Mouse (Mus musculus): ENCODE results near the gene Pde11a. TPM values are rescaled to one million over a fixed set of nuclear protein-coding genes. Genes with fewer than 3 reads are reported as not detected.
A peak's percentile ranks its signal among the peaks of the same experiment; 100 is the strongest.

Pde11a gene
- total RNA-seq, 1 experiment, result 0.27 TPM

DNA sequence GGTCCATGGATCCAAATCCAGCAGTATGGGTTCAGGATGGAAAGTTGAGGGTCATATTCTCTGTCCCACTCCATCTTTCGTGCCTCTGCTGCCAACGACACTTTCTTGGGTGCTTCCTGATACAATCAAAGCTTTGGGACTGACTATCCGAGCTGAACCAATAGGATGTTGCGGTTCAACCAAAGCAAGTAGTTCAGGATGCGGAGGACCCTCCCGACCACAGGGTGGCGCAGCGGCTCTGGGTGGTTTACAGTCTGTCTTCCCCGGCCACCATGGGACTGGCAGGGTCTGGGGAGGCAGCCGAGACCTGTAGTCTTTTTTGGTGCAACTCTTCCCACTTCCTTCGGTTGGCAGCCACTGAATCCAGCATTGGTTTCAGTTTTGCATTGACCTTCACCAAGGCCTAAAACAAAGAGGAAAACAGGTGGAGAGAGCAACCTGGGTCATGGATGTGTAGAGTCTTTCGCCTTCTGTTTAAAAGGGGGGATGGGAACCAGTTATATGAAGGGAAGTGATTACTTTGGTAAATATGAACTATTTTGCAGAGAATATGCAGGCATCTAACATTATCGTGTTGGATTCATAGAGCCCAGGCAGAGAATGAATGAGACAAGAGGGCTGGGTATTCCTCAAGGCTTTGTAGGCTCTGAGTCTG, 347.6 kb downstream of the Pde11a start:
- no peak for TF ChIP-seq MAFK (IDR thresholded peaks at IDR 0.05; ENCODE audit: insufficient read depth, low read depth, low read length)
- TF ChIP-seq CHD2 (IDR thresholded peaks at IDR 0.05; ENCODE audit: low read depth, low read length), result no peak
- no peak for TF ChIP-seq HCFC1 (IDR thresholded peaks at IDR 0.05; ENCODE audit: borderline replicate concordance, insufficient read depth, low read length)
- TF ChIP-seq ZC3H11A (IDR thresholded peaks at IDR 0.05; ENCODE audit: borderline replicate concordance, low read depth, low read length), result peak; percentile 61; the same call in 1 of the 2 replicates
- TF ChIP-seq ZNF384 (IDR thresholded peaks at IDR 0.05; ENCODE audit: low read depth, low read length), result 0 out of 2 replicates have a peak, but pooled peaks have one; percentile 15
- in situ Hi-C loops (cut with MboI; ENCODE audit: low sequenced_read_pairs in 2 of 2, unreplicated experiment in 2 of 2), result no loop called here
- no peaks in the 10 kb centered on the region for H3K36me3 ChIP-seq (ENCODE audit: control insufficient read depth, insufficient read depth, low read length, poor library complexity, severe bottlenecking)
- no peak overlapping the region; the same call in 1 of the 2 replicates for H3K27ac ChIP-seq (ENCODE audit: insufficient read depth, low read depth, low read length, poor library complexity, severe bottlenecking)
- no peak overlapping the region for H3K9ac ChIP-seq (ENCODE audit: insufficient read depth, low read depth, low read length, poor library complexity, severe bottlenecking)
- peaks cover 12 to 15% of the 10 kb centered on the region in 2 experiments; a peak in 3 of 4 replicates for H3K4me1 ChIP-seq (ENCODE audit: control insufficient read depth in 2 of 2, insufficient read depth in 2 of 2, low read length in 2 of 2, poor library complexity in 1 of 2)
- no peaks in the 10 kb centered on the region for H3K9me3 ChIP-seq (ENCODE audit: control insufficient read depth, insufficient read depth, low read depth, low read length)
- peak; percentile 83 for DNase-seq (ENCODE audit: low read depth, low spot score)
- peak overlapping the region in 1 of 2 experiments; percentile 53; a peak in 2 of 4 replicates for H3K4me3 ChIP-seq (ENCODE audit: insufficient read depth in 1 of 2, low read depth in 1 of 2, low read length in 2 of 2, poor library complexity in 1 of 2, severe bottlenecking in 1 of 2)

- H3K36me3 ChIP-seq (ENCODE audit: control insufficient read depth, insufficient read depth, low read length, poor library complexity, severe bottlenecking), result no peaks in the 10 kb centered on the region
- H3K4me1 ChIP-seq (ENCODE audit: control insufficient read depth in 2 of 2, insufficient read depth in 2 of 2, low read length in 2 of 2, poor library complexity in 1 of 2), result peaks cover 12 to 15% of the 10 kb centered on the region in 2 experiments; a peak in 3 of 4 replicates
- in situ Hi-C loops (cut with MboI; ENCODE audit: low sequenced_read_pairs in 2 of 2, unreplicated experiment in 2 of 2), result no loop called here
- H3K9ac ChIP-seq (ENCODE audit: insufficient read depth, low read depth, low read length, poor library complexity, severe bottlenecking), result no peak overlapping the region
- TF ChIP-seq CHD2 (IDR thresholded peaks at IDR 0.05; ENCODE audit: low read depth, low read length) (no peak), HCFC1 (IDR thresholded peaks at IDR 0.05; ENCODE audit: borderline replicate concordance, insufficient read depth, low read length) (no peak), ZC3H11A (IDR thresholded peaks at IDR 0.05; ENCODE audit: borderline replicate concordance, low read depth, low read length) (no peak), ZNF384 (IDR thresholded peaks at IDR 0.05; ENCODE audit: low read depth, low read length) (no peak), MAFK (IDR thresholded peaks at IDR 0.05; ENCODE audit: insufficient read depth, low read depth, low read length) (no peak)
- no peak overlapping the region for H3K27ac ChIP-seq (ENCODE audit: insufficient read depth, low read depth, low read length, poor library complexity, severe bottlenecking)
- no peak for DNase-seq (ENCODE audit: low read depth, low spot score)
- H3K9me3 ChIP-seq (ENCODE audit: control insufficient read depth, insufficient read depth, low read depth, low read length), result no peaks in the 10 kb centered on the region
- H3K4me3 ChIP-seq (ENCODE audit: insufficient read depth in 1 of 2, low read depth in 1 of 2, low read length in 2 of 2, poor library complexity in 1 of 2, severe bottlenecking in 1 of 2), result no peak overlapping the region
Observed at GRCm38 (mm10) chr2:75989694-75990093, 348.9 kb downstream of the Pde11a start.

GRCm38 (mm10) chr2:75988779-75989363, 349.7 kb downstream of the Pde11a start:
- H3K27ac ChIP-seq (ENCODE audit: insufficient read depth, low read depth, low read length, poor library complexity, severe bottlenecking), result no peak overlapping the region
- TF ChIP-seq ZC3H11A (IDR thresholded peaks at IDR 0.05; ENCODE audit: borderline replicate concordance, low read depth, low read length) (no peak), ZNF384 (IDR thresholded peaks at IDR 0.05; ENCODE audit: low read depth, low read length) (peak; percentile 90)
- no peaks in the 10 kb centered on the region for H3K36me3 ChIP-seq (ENCODE audit: control insufficient read depth, insufficient read depth, low read length, poor library complexity, severe bottlenecking)
- H3K9me3 ChIP-seq (ENCODE audit: control insufficient read depth, insufficient read depth, low read depth, low read length), result no peaks in the 10 kb centered on the region
- H3K4me3 ChIP-seq (ENCODE audit: insufficient read depth in 1 of 2, low read depth in 1 of 2, low read length in 2 of 2, poor library complexity in 1 of 2, severe bottlenecking in 1 of 2), result no peak overlapping the region; a peak in 1 of 4 replicates
- in situ Hi-C loops (cut with MboI; ENCODE audit: low sequenced_read_pairs in 2 of 2, unreplicated experiment in 2 of 2), result no loop called here
- H3K9ac ChIP-seq (ENCODE audit: insufficient read depth, low read depth, low read length, poor library complexity, severe bottlenecking), result no peak overlapping the region
- no peak for DNase-seq (ENCODE audit: low read depth, low spot score)
- peaks cover 12 to 15% of the 10 kb centered on the region in 2 experiments; a peak in 3 of 4 replicates for H3K4me1 ChIP-seq (ENCODE audit: control insufficient read depth in 2 of 2, insufficient read depth in 2 of 2, low read length in 2 of 2, poor library complexity in 1 of 2)

DNA sequence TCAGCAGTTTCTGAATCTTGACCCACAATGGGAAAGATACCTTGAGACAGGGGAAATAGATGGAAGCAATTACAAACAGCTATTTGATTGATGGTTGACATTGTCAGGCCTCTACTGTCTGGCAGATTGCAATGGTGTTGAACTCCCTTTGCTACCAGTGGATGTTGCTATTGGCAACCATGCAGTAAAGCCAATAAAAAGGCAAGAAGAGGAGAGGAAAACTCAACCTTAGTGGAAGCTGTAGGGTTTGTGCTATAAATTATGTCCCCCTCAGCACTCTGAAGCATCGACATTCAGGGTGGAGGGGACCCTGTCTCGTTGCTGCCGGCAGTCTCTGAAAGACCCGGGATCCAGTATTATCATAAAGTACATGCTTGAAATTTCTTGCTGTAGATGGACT, 350.2 kb downstream of the Pde11a start:
- H3K4me1 ChIP-seq (ENCODE audit: control insufficient read depth in 2 of 2, insufficient read depth in 2 of 2, low read length in 2 of 2, poor library complexity in 1 of 2), result peaks cover 12 to 15% of the 10 kb centered on the region in 2 experiments; a peak in 3 of 4 replicates
- no peak overlapping the region for H3K27ac ChIP-seq (ENCODE audit: insufficient read depth, low read depth, low read length, poor library complexity, severe bottlenecking)
- no peak overlapping the region for H3K9ac ChIP-seq (ENCODE audit: insufficient read depth, low read depth, low read length, poor library complexity, severe bottlenecking)
- in situ Hi-C loops (cut with MboI; ENCODE audit: low sequenced_read_pairs in 2 of 2, unreplicated experiment in 2 of 2), result no loop called here
- DNase-seq (ENCODE audit: low read depth, low spot score), result no peak
- H3K36me3 ChIP-seq (ENCODE audit: control insufficient read depth, insufficient read depth, low read length, poor library complexity, severe bottlenecking), result no peaks in the 10 kb centered on the region
- H3K9me3 ChIP-seq (ENCODE audit: control insufficient read depth, insufficient read depth, low read depth, low read length), result no peaks in the 10 kb centered on the region
- TF ChIP-seq MAFK (IDR thresholded peaks at IDR 0.05; ENCODE audit: insufficient read depth, low read depth, low read length) (0 out of 2 replicates have a peak, but pooled peaks have one; percentile 63), ZC3H11A (IDR thresholded peaks at IDR 0.05; ENCODE audit: borderline replicate concordance, low read depth, low read length) (no peak), HCFC1 (IDR thresholded peaks at IDR 0.05; ENCODE audit: borderline replicate concordance, insufficient read depth, low read length) (no peak), CHD2 (IDR thresholded peaks at IDR 0.05; ENCODE audit: low read depth, low read length) (no peak), ZNF384 (IDR thresholded peaks at IDR 0.05; ENCODE audit: low read depth, low read length) (no peak)
- no peak overlapping the region; a peak in 1 of 4 replicates for H3K4me3 ChIP-seq (ENCODE audit: insufficient read depth in 1 of 2, low read depth in 1 of 2, low read length in 2 of 2, poor library complexity in 1 of 2, severe bottlenecking in 1 of 2)
